Mouse (Mus musculus): ENCODE results near the gene Tstd1.

The Tstd1 gene

GRCm38 (mm10) chr1:171454926-171455325 lies 36.3 kb downstream of the Tstd1 start:
- DNase-seq (ENCODE audit: low read depth) = no peak

- no peak for DNase-seq (ENCODE audit: low read depth)
Measured at GRCm38 (mm10) chr1:171457568-171457967, 38.9 kb downstream of the Tstd1 start.

- DNase-seq (ENCODE audit: low read depth) = no peak
Measured at GRCm38 (mm10) chr1:171459791-171460190, 41.1 kb downstream of the Tstd1 start.

DNA sequence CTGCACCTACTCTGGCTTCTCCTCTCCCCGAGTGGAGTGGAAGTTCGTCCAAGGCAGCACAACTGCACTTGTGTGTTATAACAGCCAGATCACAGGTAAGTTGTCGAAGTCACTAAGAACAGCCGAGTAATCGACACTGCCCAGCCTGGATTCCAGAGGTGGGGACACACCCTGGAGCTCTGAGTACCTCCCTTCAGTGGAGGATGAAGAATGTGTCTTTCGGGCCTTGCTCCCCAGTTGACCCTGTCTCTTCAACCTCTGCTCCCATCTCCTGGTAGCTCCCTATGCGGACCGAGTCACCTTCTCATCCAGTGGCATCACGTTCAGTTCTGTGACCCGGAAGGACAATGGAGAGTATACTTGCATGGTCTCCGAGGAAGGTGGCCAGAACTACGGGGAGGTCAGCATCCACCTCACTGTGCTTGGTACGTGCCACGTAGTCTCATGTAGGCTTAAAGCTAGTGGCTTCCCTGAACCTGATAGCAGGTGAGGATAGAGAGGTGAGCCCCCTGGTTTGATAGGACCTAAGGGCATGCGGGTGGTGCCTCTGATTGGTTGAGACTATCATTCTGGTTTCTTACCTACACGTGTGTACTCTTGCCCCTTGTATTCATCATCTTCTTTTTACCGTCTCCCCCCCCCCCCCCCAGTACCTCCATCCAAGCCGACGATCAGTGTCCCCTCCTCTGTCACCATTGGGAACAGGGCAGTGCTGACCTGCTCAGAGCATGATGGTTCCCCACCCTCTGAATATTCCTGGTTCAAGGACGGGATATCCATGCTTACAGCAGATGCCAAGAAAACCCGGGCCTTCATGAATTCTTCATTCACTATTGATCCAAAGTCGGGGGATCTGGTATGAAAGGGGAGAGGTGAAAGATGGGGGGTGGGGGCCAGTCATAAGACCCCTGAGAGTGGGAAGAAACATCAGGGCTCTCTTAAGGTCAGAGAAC lies 42.2 kb downstream of the Tstd1 start:
- DNase-seq (ENCODE audit: low read depth) = no peak

- DNase-seq (ENCODE audit: low read depth) = no peak
Measured at GRCm38 (mm10) chr1:171463133-171463532, 44.5 kb downstream of the Tstd1 start.

- DNase-seq (ENCODE audit: low read depth) = no peak
Measured at GRCm38 (mm10) chr1:171465749-171466412, 47.2 kb downstream of the Tstd1 start.

DNA sequence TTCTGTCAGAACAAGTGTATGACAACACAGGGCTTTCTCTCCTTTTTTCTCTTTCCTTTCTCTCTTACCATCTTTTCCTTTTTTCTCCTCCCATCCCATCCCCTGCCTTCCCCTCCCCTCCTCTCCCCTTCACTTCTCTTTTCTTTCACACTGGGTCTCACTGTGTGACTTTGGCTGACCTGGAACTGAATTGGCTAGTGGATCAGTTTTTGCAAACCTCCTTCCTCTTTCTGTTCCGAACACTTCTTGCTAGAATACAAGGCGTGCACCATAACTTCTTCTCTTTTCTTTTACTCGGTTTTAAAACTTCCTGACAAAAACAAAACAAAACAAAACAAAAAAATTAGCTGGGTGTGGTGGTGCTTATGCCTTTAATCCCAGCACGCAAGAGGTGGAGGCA lies 47.9 kb downstream of the Tstd1 start:
- DNase-seq (ENCODE audit: low read depth) = no peak

- no peak for DNase-seq (ENCODE audit: low read depth)
Measured at GRCm38 (mm10) chr1:171469678-171470077, 51.0 kb downstream of the Tstd1 start.
